ENCODE assay signal across 11 mouse cellular contexts in genomic region chr12:35685189-35685588, GRCm38 (mm10).
A peak's percentile ranks its signal among the peaks of the same experiment; 100 is the strongest.
DNase-seq lines count a peak whose midpoint lies in the region; ATAC-seq lines count a peak whose summit lies in the region.
"Had no signal": no experiment of that assay in that cellular context is flagged by ENCODE, and none has a peak within 500 bp of the region (broad histone marks: within the 10 kb centered on the region; RNA-seq: fewer than 3 reads in every experiment).

No protein-coding gene starts in this region.

- intact Hi-C loops in heart, postnatal 14 days (cut with DNase I), result no loop called here
- intact Hi-C loops in left cerebral cortex, postnatal 10 days (cut with DNase I), result no loop called here

- peak; percentile 60; the same call in 1 of the 2 replicates for ATAC-seq in heart, embryonic 16.5 days (replicated peaks; ENCODE audit: extremely low read depth, insufficient read depth, low FRiP score)
- peak; percentile 30; the same call in 1 of the 2 replicates for ATAC-seq in liver, embryonic 16.5 days (ENCODE audit: low read depth)
- ATAC-seq in frontal cortex, adult (ENCODE audit: low TSS enrichment), result no peak

- no peak for DNase-seq in heart, postnatal 14 days
- DNase-seq in Muller cell, postnatal 12 days (ENCODE audit: inconsistent ontology term), result peak; percentile 31
- DNase-seq in thymus, adult 18-20 months, result peak; percentile 51 to 67
- no peak for DNase-seq in left cerebral cortex, postnatal 10 days (ENCODE audit: extremely low spot score in 1 of 2, low spot score in 2 of 2)
- DNase-seq in kidney, adult 18-20 months, result no peak
- DNase-seq: cerebellum, adult 18-20 months had no signal

- no peak overlapping the region for H3K4me3 ChIP-seq in heart, embryonic 16.5 days (ENCODE audit: low read length)
- H3K4me3 ChIP-seq in liver, embryonic 16.5 days (ENCODE audit: low read depth, low read length), result no peak overlapping the region
- H3K4me3 ChIP-seq: kidney, embryonic 15.5 days; neural tube, embryonic 12.5 days had no signal

- 49% methylated on average over 3 of the region's 3 CpGs for WGBS in heart, embryonic 16.5 days
- 39% methylated on average over 3 of the region's 3 CpGs for WGBS in liver, embryonic 16.5 days (ENCODE audit: insufficient replicate concordance)

- H3K4me2 ChIP-seq in heart, embryonic 16.5 days (ENCODE audit: low read depth, low read length), result no peak overlapping the region
- H3K4me2 ChIP-seq in liver, embryonic 16.5 days (ENCODE audit: low read depth, low read length), result no peak overlapping the region
- H3K4me2 ChIP-seq: kidney, embryonic 15.5 days; neural tube, embryonic 12.5 days had no signal

- H3K9ac ChIP-seq in heart, embryonic 16.5 days (ENCODE audit: low read length), result no peak overlapping the region
- H3K9ac ChIP-seq in liver, embryonic 16.5 days (ENCODE audit: low read depth, low read length), result no peak overlapping the region
- H3K9ac ChIP-seq: kidney, embryonic 15.5 days; neural tube, embryonic 12.5 days had no signal

- no peaks in the 10 kb centered on the region for H3K27me3 ChIP-seq in heart, embryonic 16.5 days (ENCODE audit: control insufficient read depth, insufficient read depth, low read length)
- H3K27me3 ChIP-seq in liver, embryonic 16.5 days (ENCODE audit: control insufficient read depth, insufficient read depth, low read depth, low read length), result no peaks in the 10 kb centered on the region
- H3K27me3 ChIP-seq: kidney, embryonic 15.5 days; neural tube, embryonic 12.5 days had no signal

- no peaks in the 10 kb centered on the region for H3K36me3 ChIP-seq in heart, embryonic 16.5 days (ENCODE audit: control insufficient read depth, insufficient read depth)
- H3K36me3 ChIP-seq in liver, embryonic 16.5 days (ENCODE audit: control insufficient read depth, insufficient read depth), result no peaks in the 10 kb centered on the region
- H3K36me3 ChIP-seq: kidney, embryonic 15.5 days; neural tube, embryonic 12.5 days had no signal

- H3K4me1 ChIP-seq in heart, embryonic 16.5 days (ENCODE audit: control insufficient read depth, insufficient read depth, low read length), result no peaks in the 10 kb centered on the region
- H3K4me1 ChIP-seq in liver, embryonic 16.5 days (ENCODE audit: control insufficient read depth, low read depth, low read length), result no peaks in the 10 kb centered on the region
- H3K4me1 ChIP-seq: kidney, embryonic 15.5 days; neural tube, embryonic 12.5 days had no signal

- no peaks in the 10 kb centered on the region for H3K9me3 ChIP-seq in heart, embryonic 16.5 days (replicated peaks; ENCODE audit: control insufficient read depth, low read length)
- H3K9me3 ChIP-seq in liver, embryonic 16.5 days (replicated peaks; ENCODE audit: control insufficient read depth, low read length), result no peaks in the 10 kb centered on the region
- H3K9me3 ChIP-seq: kidney, embryonic 15.5 days; neural tube, embryonic 12.5 days had no signal

- H3K27ac ChIP-seq in heart, embryonic 16.5 days (ENCODE audit: low read length), result 0 out of 2 replicates have a peak overlapping the region, but pooled peaks have one; percentile 13
- H3K27ac ChIP-seq in liver, embryonic 16.5 days (ENCODE audit: low read length), result no peak overlapping the region
- H3K27ac ChIP-seq: kidney, embryonic 15.5 days; neural tube, embryonic 12.5 days had no signal

Comparison
In these comparisons a context has a peak if more than half of its experiments do, and no peak if none do; other contexts are left out.
1. DNase-seq: peak in Muller cell, postnatal 12 days (single experiment) and thymus, adult 18-20 months (2 of 2); none in heart, postnatal 14 days (0 of 2), left cerebral cortex, postnatal 10 days (0 of 2) and kidney, adult 18-20 months (single experiment).